Mouse (Mus musculus): ENCODE measurements at regions not wholly inside any gene's neighbourhood (a gene's known extent, or its start where the extent isn't known, plus 50 kb on each side); places are given as distances from the start of the nearest gene placed in this dataset.

GRCm38 (mm10) chr11:111347562-111347961 lies 281.6 kb downstream of the Kcnj2 start:
- Histone ChIP-seq H3K4me1 (no peaks in the 10 kb centered on the region), H3K36me3 (no peaks in the 10 kb centered on the region), H3K4me3 (replicated peaks) (no peak overlapping the region), H3K9me3 (replicated peaks) (no peaks in the 10 kb centered on the region), H3K9ac (replicated peaks) (no peak overlapping the region), H3K4me2 (no peak overlapping the region), H3K27me3 (replicated peaks) (no peaks in the 10 kb centered on the region), H3K27ac (replicated peaks) (no peak overlapping the region)
- ATAC-seq (ENCODE audit: low FRiP score) = no peak
- 14% methylated on average over 1 of the region's 1 CpGs for WGBS

GRCm38 (mm10) chr11:111350028-111350427 lies 284.1 kb downstream of the Kcnj2 start:
- no peaks in the 10 kb centered on the region for H3K4me1 ChIP-seq
- no peaks in the 10 kb centered on the region for H3K27me3 ChIP-seq (replicated peaks)
- no peaks in the 10 kb centered on the region for H3K9me3 ChIP-seq (replicated peaks)
- no peak for ATAC-seq (ENCODE audit: low FRiP score)
- no peak overlapping the region for H3K27ac ChIP-seq (replicated peaks)
- no peak overlapping the region for H3K4me2 ChIP-seq
- no peaks in the 10 kb centered on the region for H3K36me3 ChIP-seq
- no peak overlapping the region for H3K4me3 ChIP-seq (replicated peaks)
- WGBS = 73% methylated on average over 4 of the region's 4 CpGs
- no peak overlapping the region for H3K9ac ChIP-seq (replicated peaks)

GRCm38 (mm10) chr11:111363363-111363762 lies 297.4 kb downstream of the Kcnj2 start:
- Histone ChIP-seq H3K36me3 (no peaks in the 10 kb centered on the region), H3K4me3 (replicated peaks) (no peak overlapping the region), H3K9me3 (replicated peaks) (no peaks in the 10 kb centered on the region), H3K9ac (replicated peaks) (no peak overlapping the region), H3K4me1 (no peaks in the 10 kb centered on the region), H3K27ac (replicated peaks) (no peak overlapping the region), H3K27me3 (replicated peaks) (no peaks in the 10 kb centered on the region), H3K4me2 (no peak overlapping the region)
- 94% methylated on average over 1 of the region's 1 CpGs for WGBS
- no peak for ATAC-seq (ENCODE audit: low FRiP score)

GRCm38 (mm10) chr11:111377165-111377564 lies 311.2 kb downstream of the Kcnj2 start:
- Histone ChIP-seq H3K36me3 (no peaks in the 10 kb centered on the region), H3K27ac (replicated peaks) (no peak overlapping the region), H3K27me3 (replicated peaks) (no peaks in the 10 kb centered on the region), H3K9me3 (replicated peaks) (no peaks in the 10 kb centered on the region), H3K9ac (replicated peaks) (no peak overlapping the region), H3K4me3 (replicated peaks) (no peak overlapping the region), H3K4me1 (no peaks in the 10 kb centered on the region), H3K4me2 (no peak overlapping the region)
- no peak for ATAC-seq (ENCODE audit: low FRiP score)
- WGBS = 82% methylated on average over 4 of the region's 4 CpGs

GRCm38 (mm10) chr11:111379842-111380241 lies 313.9 kb downstream of the Kcnj2 start:
- 86% methylated on average over 3 of the region's 3 CpGs for WGBS
- H3K4me3 ChIP-seq (replicated peaks) = no peak overlapping the region
- no peak for ATAC-seq (ENCODE audit: low FRiP score)

GRCm38 (mm10) chr11:111398706-111399105 lies 332.7 kb downstream of the Kcnj2 start:
- H3K4me1 ChIP-seq = no peaks in the 10 kb centered on the region
- 89% methylated on average over 1 of the region's 1 CpGs for WGBS
- no peak overlapping the region for H3K4me3 ChIP-seq (replicated peaks)
- H3K9me3 ChIP-seq (replicated peaks) = no peaks in the 10 kb centered on the region
- H3K27ac ChIP-seq (replicated peaks) = no peak overlapping the region
- H3K27me3 ChIP-seq (replicated peaks) = no peaks in the 10 kb centered on the region
- ATAC-seq (ENCODE audit: low FRiP score) = no peak
- no peak overlapping the region for H3K4me2 ChIP-seq
- H3K36me3 ChIP-seq = no peaks in the 10 kb centered on the region
- no peak overlapping the region for H3K9ac ChIP-seq (replicated peaks)

More at GRCm38 (mm10) chr11:111379842-111380241, 313.9 kb downstream of the Kcnj2 start:
- Histone ChIP-seq H3K4me2 (no peak overlapping the region), H3K4me1 (no peaks in the 10 kb centered on the region), H3K27me3 (replicated peaks) (no peaks in the 10 kb centered on the region), H3K9ac (replicated peaks) (no peak overlapping the region), H3K27ac (replicated peaks) (no peak overlapping the region), H3K36me3 (no peaks in the 10 kb centered on the region), H3K9me3 (replicated peaks) (no peaks in the 10 kb centered on the region)

- Histone ChIP-seq H3K27me3 (replicated peaks) (no peaks in the 10 kb centered on the region), H3K4me1 (no peaks in the 10 kb centered on the region), H3K9me3 (replicated peaks) (no peaks in the 10 kb centered on the region), H3K36me3 (no peaks in the 10 kb centered on the region), H3K9ac (replicated peaks) (no peak overlapping the region), H3K4me2 (no peak overlapping the region), H3K27ac (replicated peaks) (no peak overlapping the region), H3K4me3 (replicated peaks) (no peak overlapping the region)
- WGBS = 85% methylated on average over 2 of the region's 2 CpGs
- ATAC-seq (ENCODE audit: low FRiP score) = no peak
These were observed 343.3 kb downstream of the Kcnj2 start for GRCm38 (mm10) chr11:111409266-111409665.

- no peaks in the 10 kb centered on the region for H3K36me3 ChIP-seq
- 67% methylated on average over 4 of the region's 4 CpGs for WGBS
These were observed 358.9 kb downstream of the Kcnj2 start for GRCm38 (mm10) chr11:111424871-111425270.

GRCm38 (mm10) chr11:111426715-111427114 lies 360.8 kb downstream of the Kcnj2 start:
- H3K4me2 ChIP-seq = no peak overlapping the region
- 72% methylated on average over 4 of the region's 4 CpGs for WGBS
- H3K9me3 ChIP-seq (replicated peaks) = no peaks in the 10 kb centered on the region
- H3K9ac ChIP-seq (replicated peaks) = no peak overlapping the region
- no peaks in the 10 kb centered on the region for H3K36me3 ChIP-seq
- no peak for ATAC-seq (ENCODE audit: low FRiP score)
- H3K27me3 ChIP-seq (replicated peaks) = no peaks in the 10 kb centered on the region
- H3K4me3 ChIP-seq (replicated peaks) = no peak overlapping the region
- no peaks in the 10 kb centered on the region for H3K4me1 ChIP-seq
- no peak overlapping the region for H3K27ac ChIP-seq (replicated peaks)

More at GRCm38 (mm10) chr11:111424871-111425270, 358.9 kb downstream of the Kcnj2 start:
- no peak for ATAC-seq (ENCODE audit: low FRiP score)
- H3K4me2 ChIP-seq = no peak overlapping the region
- H3K4me1 ChIP-seq = no peaks in the 10 kb centered on the region
- H3K27me3 ChIP-seq (replicated peaks) = no peaks in the 10 kb centered on the region
- H3K9me3 ChIP-seq (replicated peaks) = no peaks in the 10 kb centered on the region
- no peak overlapping the region for H3K27ac ChIP-seq (replicated peaks)
- no peak overlapping the region for H3K4me3 ChIP-seq (replicated peaks)
- H3K9ac ChIP-seq (replicated peaks) = no peak overlapping the region

- Histone ChIP-seq H3K9ac (replicated peaks) (no peak overlapping the region), H3K27me3 (replicated peaks) (no peaks in the 10 kb centered on the region), H3K27ac (replicated peaks) (no peak overlapping the region), H3K9me3 (replicated peaks) (no peaks in the 10 kb centered on the region), H3K4me1 (no peaks in the 10 kb centered on the region), H3K4me3 (replicated peaks) (no peak overlapping the region), H3K4me2 (no peak overlapping the region), H3K36me3 (no peaks in the 10 kb centered on the region)
- no peak for ATAC-seq (ENCODE audit: low FRiP score)
These were observed 376.3 kb downstream of the Kcnj2 start for GRCm38 (mm10) chr11:111442257-111442656.

GRCm38 (mm10) chr11:111443381-111443780 lies 377.4 kb downstream of the Kcnj2 start:
- no peaks in the 10 kb centered on the region for H3K9me3 ChIP-seq (replicated peaks)
- no peaks in the 10 kb centered on the region for H3K27me3 ChIP-seq (replicated peaks)
- no peak overlapping the region for H3K27ac ChIP-seq (replicated peaks)
- no peaks in the 10 kb centered on the region for H3K4me1 ChIP-seq
- H3K9ac ChIP-seq (replicated peaks) = no peak overlapping the region
- H3K4me2 ChIP-seq = no peak overlapping the region
- no peak overlapping the region for H3K4me3 ChIP-seq (replicated peaks)
- 89% methylated on average over 1 of the region's 1 CpGs for whole genome bisulfite sequencing
- H3K36me3 ChIP-seq = no peaks in the 10 kb centered on the region
- no peak for ATAC-seq (ENCODE audit: low FRiP score)

GRCm38 (mm10) chr11:111444791-111445190 lies 378.8 kb downstream of the Kcnj2 start:
- H3K9ac ChIP-seq (replicated peaks) = no peak overlapping the region
- ATAC-seq (ENCODE audit: low FRiP score) = no peak

GRCm38 (mm10) chr11:111445764-111446163 lies 379.8 kb downstream of the Kcnj2 start:
- no peak overlapping the region for H3K4me2 ChIP-seq
- H3K4me1 ChIP-seq = no peaks in the 10 kb centered on the region
- no peaks in the 10 kb centered on the region for H3K27me3 ChIP-seq (replicated peaks)
- H3K9me3 ChIP-seq (replicated peaks) = no peaks in the 10 kb centered on the region
- ATAC-seq (ENCODE audit: low FRiP score) = no peak
- no peaks in the 10 kb centered on the region for H3K36me3 ChIP-seq
- H3K4me3 ChIP-seq (replicated peaks) = no peak overlapping the region
- no peak overlapping the region for H3K27ac ChIP-seq (replicated peaks)
- H3K9ac ChIP-seq (replicated peaks) = no peak overlapping the region
- WGBS = 15% methylated on average over 4 of the region's 4 CpGs

More at GRCm38 (mm10) chr11:111444791-111445190, 378.8 kb downstream of the Kcnj2 start:
- H3K4me3 ChIP-seq (replicated peaks) = no peak overlapping the region
- H3K9me3 ChIP-seq (replicated peaks) = no peaks in the 10 kb centered on the region
- H3K36me3 ChIP-seq = no peaks in the 10 kb centered on the region
- H3K4me1 ChIP-seq = no peaks in the 10 kb centered on the region
- no peaks in the 10 kb centered on the region for H3K27me3 ChIP-seq (replicated peaks)
- no peak overlapping the region for H3K27ac ChIP-seq (replicated peaks)
- no peak overlapping the region for H3K4me2 ChIP-seq
- 83% methylated on average over 4 of the region's 4 CpGs for WGBS

All from neural tube, embryonic 15.5 days (tissue).